Mouse (Mus musculus) fat pad, adult 2 months (tissue): ENCODE results near the gene Cyp4f15.
"Not testable (repeated sequence)": the region's sequence is repeated elsewhere in the genome, so short reads cannot be mapped to it uniquely, and the experiment has no call there.

Experiments
- DNase-seq: peaks from one replicate; pipeline ENCODE4 v3.0.0-alpha.2; 2011; ENCODE audit warnings: low read depth, low spot score; ENCODE audit errors: extremely low read depth

Gene Cyp4f15

DNA sequence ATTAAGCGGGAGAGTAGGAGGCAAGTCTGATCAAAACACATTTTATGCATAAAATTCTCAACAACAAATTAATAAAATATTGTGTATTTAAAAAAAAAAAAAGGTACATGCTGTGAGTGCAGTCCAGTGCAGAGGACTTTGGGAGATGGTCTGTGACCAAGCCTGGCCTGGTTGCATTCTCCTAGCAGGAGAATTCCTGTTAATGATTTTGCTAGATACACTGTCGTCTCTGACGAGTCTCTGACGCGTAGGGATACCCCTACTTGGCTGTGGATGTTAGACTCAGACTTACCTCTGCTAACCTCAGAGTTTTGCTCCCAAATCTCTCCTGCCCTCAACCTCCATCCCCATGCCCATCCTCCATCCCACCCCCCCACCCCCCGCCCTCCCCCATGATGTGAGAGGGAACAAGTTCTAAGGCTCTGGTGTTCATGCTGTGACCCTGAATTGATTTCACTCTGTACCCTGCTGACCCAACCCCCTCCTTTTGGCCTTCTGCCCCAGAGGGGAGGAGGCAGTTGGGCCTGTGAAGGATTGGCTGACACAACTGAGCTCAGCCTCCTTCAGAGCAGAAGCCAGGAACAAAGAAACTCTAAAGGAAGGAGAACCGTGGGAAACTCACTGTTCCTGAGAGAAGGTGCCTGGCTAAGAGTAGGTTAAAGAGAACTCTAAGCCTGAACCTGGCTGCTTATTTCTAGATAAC, at the start of gene Cyp4f15:
Gene Cyp4f15 (plus strand): TSS at position 580 of the 703 bp plus-strand sequence.
- DNase-seq, result no peak

DNA sequence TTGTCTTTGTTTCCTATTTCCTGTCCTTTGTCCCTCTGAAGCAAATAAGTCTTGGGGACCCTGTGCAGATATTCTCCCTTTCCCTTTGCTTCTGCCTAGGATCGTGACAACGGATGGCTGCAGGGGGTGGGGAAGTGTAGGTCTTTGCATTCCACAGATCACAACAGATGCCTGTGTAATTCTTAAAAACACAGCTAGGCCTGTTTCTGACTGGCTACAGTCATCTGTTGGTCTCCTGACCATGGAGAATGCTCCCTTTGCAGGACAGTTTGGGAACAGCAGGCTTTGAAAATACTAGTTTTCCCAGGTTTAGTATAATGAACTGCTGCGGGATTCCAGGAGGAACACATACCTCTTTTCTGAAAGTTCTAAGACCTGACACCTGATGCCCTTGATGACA, 49.1 kb upstream of the Cyp4f15 start:
- no peak for DNase-seq

DNA sequence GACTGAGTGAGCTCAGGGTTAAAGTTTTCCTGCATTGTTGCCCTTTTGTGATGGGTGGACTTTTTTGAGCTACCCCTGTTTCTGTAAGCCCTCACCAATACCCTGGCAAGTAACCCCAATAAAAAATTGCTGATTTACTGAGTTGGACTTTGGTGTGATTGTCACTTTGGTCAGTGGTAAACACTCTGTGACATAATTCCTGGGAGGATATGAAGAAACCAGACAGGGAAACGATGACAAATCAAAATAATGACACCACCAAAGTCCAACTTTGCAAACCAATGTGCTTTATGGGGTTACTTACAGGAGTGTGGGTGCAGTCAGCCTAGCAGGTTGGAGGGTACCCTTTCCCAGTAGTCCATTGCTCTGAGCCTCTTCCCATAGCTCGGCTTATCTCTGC, 48.3 kb upstream of the Cyp4f15 start:
- no peak for DNase-seq

DNA sequence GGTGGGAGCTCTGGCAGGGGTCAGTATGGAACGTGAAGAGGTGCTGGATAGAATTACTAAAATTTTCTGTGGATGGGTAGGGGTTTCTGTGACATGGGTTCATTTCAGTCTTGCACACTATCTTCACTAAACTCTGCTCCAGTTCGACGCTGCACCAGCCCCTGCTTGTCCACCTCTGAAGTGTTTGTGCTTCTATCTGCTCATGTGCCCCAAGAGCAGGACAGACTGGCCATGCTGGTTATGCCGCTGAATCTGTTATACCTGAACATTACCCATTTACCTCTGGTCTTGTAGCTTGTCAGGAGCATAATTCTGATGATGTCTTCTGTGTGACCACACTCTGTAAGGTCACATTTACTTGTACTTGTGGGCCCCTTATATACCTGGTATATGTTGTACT, 38.8 kb upstream of the Cyp4f15 start:
- DNase-seq, result no peak

DNA sequence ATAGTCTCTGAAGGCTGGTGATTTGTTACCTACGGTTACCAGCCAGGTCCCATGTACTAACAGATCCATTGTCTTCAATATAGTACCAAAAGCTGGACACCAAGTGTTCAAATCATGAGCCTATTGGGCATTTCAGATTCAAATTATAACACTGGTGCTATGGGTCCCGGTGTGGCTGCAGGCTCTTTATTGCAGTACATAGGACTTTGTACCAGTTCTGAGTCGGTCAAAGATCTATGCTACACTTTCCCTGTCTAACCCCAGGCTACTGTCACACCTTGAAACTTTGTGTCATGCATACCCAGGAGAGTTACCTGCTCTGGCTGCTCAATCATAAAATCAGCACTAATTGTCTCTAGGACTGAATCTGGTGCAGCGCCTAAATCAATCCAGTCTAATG, 31.6 kb upstream of the Cyp4f15 start:
- DNase-seq, result no peak

DNA sequence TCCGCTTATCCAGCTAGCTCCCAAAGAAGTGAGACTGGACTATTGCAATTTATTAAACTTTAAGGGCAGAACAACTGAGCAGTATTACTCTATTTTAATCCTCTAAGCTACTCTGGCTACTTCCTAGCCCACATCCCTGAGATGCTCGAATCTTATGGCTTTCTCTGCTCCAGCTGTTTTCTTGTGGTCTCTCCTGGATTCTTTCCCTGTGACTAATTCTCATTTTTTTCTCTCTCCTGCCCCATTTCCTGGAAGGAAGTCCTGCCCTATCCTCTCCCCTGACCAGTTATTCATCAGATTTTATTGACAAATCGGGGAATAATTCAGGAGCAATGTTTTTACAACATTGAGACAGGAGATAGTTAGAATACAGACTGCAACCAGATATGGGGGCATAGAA, 28.4 kb upstream of the Cyp4f15 start:
- DNase-seq, result no peak

DNA sequence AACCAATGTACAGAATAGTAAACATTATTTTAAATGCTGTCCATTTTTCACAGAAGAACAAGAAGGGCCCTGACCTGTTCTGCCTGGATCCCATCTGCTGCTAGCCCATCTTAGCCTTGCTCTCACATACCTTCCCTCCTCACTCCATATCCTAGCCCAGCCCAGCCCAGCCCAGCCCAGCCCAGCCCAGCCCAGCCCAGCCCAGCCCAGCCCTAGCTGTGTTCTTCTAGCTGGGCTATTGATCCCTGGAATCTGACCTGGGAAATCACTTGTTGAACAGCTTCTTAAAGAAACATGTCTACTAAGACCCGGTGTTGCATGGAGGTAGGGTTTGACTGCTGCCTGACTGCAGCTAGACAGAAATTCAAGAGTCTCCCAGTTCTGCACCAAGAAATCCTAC, 27.2 kb upstream of the Cyp4f15 start:
- no peak for DNase-seq

DNA sequence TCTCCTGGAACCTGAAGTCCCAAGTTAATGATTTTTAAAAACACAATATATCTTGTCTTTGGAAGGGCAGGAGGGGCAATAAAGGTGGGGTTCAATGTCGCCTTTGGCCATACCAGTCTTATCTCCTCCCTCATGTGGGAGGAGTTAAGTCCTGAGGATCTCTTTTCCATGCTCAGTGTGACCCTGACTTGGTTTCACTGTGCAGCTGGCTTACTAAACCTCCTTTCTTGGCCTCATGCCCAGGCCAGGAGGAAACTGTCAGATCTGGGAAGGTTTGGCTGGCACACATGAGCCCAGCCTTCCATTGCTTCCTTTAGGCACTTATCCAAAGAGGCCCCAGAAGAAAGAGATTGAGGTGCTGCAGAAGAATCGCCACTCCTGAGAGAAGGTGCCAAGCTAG, 26.7 kb upstream of the Cyp4f15 start, which contains the start of gene Cyp4f40:
Gene Cyp4f40 (plus strand): TSS at position 189 of the 400 bp plus-strand sequence.
- no peak for DNase-seq

DNA sequence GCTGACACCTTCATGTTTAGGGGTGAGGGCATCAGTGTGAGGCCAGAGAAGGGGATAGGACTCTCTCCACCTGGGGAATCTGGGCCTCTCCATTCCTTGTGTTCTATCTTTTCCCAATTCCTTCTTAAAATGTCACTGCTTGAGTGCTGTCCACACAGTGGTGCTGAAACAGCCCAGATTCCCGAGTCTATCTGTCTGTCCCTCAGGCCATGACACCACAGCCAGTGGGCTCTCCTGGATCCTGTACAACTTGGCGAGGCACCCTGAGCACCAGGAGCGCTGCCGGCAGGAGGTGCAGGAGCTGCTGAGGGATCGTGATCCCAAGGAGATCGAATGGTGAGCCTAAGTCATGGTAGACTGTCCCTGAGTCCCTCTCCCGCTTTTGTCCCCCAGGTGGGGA, 11.5 kb upstream of the Cyp4f15 start:
- no peak for DNase-seq

DNA sequence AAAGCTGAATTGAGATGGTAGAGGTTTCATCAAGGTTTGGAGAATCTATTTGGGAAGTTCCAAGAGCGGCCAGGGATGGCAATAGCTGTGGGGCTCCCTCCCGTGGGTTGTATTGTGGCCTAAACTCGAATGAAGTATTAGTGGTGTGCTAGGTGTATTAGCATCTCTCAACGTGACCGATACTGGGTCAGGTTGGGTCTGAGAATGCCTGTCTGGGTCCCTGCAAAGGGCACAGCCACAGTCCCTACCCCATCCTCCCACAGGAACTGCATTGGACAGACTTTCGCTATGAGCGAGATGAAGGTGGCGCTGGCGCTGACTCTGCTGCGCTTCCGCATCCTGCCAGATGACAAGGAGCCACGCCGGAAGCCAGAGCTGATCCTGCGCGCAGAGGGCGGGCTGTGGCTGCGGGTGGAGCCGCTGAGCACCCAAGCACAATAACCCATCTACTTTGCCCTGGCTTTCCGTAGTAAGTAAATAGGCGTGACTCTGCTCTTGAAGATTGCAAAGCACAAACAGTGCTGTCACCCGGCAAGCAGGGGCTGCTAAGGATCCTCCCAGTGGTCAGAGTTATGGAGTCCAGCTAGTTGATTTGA, 9.3 kb upstream of the Cyp4f15 start:
- DNase-seq, result no peak

DNA sequence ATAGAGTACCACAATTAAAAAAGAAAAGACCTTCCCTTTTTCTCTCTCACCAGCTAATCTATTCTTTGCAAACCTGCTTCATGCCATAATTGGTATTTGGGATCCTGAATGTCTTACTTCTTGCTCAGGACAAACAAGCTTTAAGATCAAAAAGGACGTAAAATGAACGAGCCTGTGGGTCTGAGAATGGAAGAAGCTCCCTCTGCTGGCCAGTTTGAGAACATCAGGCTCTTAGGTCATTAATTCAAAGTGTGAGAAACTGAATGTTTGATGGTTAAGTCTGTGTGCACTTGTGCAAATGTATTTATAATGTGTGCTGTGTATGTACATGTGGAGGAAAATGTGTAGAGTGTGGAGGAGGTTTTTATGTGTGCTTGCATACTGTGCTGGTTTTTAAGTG, 5.0 kb upstream of the Cyp4f15 start:
- no peak for DNase-seq

DNA sequence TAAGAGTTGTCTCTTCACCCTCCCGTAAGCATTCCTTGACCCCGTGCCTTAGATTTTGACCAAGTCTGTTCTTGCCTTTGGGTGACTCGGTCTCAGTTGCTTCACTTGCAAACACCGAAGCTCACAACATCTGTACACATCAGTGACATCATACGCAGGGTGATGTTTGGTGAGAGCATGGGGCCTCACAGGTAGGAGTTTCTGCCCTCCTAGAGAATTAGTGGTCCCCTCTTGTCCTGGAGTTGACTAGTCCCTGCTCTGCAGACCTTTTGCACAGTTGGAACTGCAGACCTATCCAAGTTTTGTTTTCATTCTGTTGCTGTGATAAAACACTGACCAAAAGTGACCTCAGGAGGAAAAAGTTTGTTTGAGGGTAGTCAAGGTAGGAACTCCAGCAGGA, 1.3 kb downstream of the Cyp4f15 start:
- DNase-seq, result no peak

DNA sequence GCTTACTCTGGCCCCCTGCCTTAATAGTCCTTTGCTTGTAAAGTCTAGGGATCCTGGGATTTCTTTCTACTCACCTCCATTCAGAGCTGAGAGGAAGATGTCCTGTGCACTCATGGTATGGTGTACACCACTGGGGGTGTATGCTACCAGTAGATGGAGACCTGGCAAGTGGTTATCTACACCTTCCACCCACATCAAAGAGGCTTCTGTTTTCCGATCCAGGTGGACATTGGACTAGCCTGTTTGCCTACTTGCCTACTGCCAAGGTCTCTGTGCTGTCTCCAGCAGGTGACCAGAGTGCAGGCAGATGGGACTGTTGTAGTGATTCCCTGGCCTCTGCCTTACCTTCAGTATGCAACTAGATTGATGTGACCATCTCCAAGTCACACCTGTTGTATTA, 5.5 kb downstream of the Cyp4f15 start:
- no peak for DNase-seq

DNA sequence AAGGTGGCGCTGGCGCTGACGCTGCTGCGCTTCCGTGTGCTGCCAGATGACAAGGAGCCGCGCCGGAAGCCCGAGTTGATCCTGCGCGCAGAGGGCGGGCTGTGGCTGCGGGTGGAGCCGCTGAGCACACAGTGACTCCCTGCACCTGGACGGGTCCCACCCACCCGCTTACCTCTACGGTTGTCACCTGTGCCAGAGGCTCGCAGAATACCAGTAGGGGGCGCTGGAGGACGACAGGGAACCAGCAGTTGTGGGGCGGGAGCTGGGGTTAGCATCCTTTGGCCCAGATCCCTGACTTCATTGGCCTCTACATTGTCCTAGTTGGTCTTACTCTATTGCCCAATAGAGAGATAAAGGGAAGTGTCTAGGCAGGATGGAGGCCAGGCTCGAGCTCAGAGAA, 17.4 kb downstream of the Cyp4f15 start:
- DNase-seq, result no peak

DNA sequence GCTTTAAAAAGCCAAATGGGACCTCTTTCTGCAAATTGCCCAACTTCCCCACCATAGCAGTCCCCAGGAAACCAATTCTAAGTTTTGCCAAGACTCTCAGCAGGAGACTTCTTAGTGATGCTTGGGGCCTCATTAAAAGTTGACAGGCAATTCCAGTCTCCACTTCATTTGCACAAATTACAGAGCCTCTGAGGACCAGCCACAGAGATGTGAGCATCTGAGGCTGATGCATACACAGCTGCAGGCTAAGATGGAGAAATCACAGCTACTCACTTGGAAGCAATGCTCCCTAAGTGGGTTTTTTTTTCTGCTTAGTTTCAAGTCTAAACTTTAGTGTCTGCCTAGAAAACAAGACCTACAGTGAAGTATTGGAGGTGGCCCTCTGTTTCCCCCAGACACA, 25.1 kb downstream of the Cyp4f15 start:
- DNase-seq, result not testable (repeated sequence)

DNA sequence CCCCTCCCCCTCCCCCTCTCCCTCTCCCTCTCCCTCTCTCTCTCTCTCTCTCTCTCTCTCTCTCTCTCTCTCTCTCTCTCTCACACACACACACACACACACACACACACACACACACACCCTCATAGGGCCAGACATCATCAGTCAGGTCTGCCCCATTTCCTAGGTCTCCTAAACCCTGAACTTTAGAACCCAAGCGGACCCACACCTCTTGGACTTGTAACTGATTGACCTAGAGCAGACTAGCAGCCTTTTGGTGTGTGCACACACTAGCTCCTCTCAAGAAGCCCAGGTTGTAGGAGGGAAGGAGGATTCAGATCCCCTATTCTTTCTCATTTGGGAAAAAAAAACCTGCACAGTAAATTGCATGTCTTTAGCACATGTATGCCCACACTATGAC, 36.7 kb downstream of the Cyp4f15 start:
- DNase-seq, result not testable (repeated sequence)

DNA sequence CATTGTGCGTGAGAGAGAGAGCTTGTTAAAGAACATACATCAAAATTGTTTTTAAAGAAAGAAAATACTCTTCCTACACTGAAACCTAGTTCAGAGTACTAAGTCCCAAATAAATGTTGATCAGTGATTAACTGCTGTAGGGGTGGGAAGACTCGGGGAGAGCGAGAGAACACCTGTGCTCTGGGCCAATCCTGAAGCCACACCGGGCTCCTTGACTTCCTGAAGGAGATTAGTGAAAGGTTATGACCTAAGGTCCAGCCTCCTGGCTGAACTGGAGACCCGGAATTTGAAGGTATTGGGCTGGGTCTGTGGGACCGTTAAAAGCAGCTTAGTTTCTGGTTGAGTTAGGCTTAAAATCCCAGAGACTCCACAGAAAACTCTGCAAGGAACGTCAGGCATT, 37.3 kb downstream of the Cyp4f15 start:
- no peak for DNase-seq

DNA sequence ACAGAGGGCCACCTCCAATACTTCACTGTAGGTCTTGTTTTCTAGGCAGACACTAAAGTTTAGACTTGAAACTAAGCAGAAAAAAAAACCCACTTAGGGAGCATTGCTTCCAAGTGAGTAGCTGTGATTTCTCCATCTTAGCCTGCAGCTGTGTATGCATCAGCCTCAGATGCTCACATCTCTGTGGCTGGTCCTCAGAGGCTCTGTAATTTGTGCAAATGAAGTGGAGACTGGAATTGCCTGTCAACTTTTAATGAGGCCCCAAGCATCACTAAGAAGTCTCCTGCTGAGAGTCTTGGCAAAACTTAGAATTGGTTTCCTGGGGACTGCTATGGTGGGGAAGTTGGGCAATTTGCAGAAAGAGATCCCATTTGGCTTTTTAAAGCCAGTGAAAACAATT, 40.9 kb downstream of the Cyp4f15 start:
- DNase-seq, result not testable (repeated sequence)

DNA sequence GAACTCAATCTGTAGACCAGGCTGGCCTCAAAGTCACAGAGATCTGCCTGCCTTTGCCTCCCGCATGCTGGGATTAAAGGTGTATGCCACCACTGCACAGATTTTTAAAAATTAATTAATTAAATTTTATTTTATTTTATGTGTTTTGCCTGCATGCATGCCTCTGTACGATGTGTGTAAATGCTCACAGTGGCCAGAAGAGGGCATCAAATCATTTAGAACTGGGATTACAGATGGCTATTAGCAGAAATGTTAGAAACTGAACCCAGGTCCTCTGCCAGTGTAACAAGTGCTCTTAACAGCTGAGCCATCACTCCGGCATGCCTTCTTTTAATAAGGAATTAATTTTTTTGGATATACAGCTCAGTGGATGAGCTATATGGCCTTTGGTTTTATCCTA, 43.6 kb downstream of the Cyp4f15 start:
- DNase-seq, result no peak

DNA sequence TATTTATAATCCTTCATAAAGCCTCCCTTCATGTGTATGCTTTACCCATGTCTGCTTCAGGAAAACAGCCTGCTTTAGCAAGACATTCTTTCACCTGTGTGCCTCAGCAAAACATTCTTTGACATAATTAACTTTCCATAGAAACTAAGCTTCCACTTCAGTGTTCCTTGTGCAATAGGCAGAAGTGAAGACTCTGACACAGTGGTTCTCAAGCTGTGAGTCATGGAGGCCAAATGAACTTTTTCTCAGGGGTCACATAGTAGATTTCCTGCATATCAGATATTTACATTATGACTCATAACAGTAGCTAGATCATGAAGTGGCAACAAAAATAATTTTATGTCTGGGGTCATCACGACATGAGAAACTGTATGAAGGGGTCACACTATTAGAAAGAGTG, 53.0 kb downstream of the Cyp4f15 start:
- no peak for DNase-seq

DNA sequence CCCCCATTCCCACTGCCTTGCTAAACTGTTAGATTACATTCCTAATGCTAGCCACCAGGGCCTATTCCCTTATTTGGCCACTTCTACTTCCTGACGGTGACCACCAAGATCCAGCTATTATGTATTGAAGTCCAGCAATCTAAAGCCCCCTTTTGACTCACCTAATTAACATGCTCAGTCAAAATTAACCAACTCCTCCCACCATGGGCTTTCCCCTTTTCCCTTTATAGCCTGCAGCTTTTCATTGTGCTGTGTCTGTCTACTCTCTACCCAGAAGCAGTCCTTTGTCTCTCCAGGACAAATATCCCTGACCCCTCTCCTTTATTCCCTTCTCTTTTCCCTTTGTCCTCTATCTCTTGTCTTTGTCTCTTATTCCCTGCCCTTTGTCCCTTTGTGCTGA, 55.6 kb downstream of the Cyp4f15 start:
- DNase-seq, result no peak

DNA sequence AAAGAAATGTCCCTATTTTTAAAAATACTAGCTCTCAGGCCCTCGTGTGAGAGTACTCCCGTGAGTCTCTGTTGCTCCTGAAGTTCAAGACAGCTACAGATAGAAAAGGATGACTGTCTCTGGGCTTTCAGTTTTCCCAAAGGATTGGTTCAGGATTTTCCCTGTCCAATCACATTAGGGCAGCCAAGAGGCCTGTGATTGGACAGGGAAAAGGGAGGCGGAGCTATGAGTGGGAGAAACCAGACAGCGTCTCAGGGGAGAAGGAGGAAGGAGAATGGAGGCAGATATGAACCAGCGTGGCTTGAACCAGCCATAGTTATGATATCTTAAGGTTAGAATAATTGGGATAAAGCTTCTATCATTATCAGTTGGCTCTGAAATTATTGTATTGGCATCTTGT, 65.2 kb downstream of the Cyp4f15 start:
- no peak for DNase-seq
